Mouse (Mus musculus) lung, postnatal 0 days (tissue): Measurements from ENCODE around the gene Smim23. TPM values are rescaled to one million over a fixed set of nuclear protein-coding genes. Genes with fewer than 3 reads are reported as not detected.
A peak's percentile ranks its signal among the peaks of the same experiment; 100 is the strongest.

ENCODE experiments used
- ATAC-seq: fragments of 200-750 bp; cut with Nextera tagmentation; 2 replicates; pipeline ENCODE4 v1.8.0; 2017; ENCODE audit warnings: moderate library complexity
- DNase-seq: peaks from one replicate; pipeline ENCODE4 v3.0.0-alpha.2; 2016; ENCODE audit warnings: low spot score
- H3K27ac ChIP-seq: fragments of 300-500 bp; sonication (generic); 2 replicates; pipeline ENCODE4 v1.5.1; 2014; ENCODE audit warnings: antibody characterized with exemption, mild to moderate bottlenecking, low read length, mixed read lengths
- H3K27me3 ChIP-seq: fragments of 300-500 bp; sonication (generic); replicated peaks from 2 replicates; pipeline ENCODE4 v1.6.1; 2014; ENCODE audit warnings: low read length, mixed read lengths; ENCODE audit not compliant: insufficient read depth
- H3K36me3 ChIP-seq: fragments of 300-500 bp; sonication (generic); 2 replicates; pipeline ENCODE4 v1.6.1; 2014; ENCODE audit warnings: low read length, mixed read lengths; ENCODE audit not compliant: insufficient read depth
- H3K4me1 ChIP-seq: fragments of 300-500 bp; sonication (generic); 2 replicates; pipeline ENCODE4 v1.6.1; 2014; ENCODE audit warnings: antibody characterized with exemption, low read depth, low read length, mixed read lengths; ENCODE audit not compliant: insufficient read depth
- H3K4me2 ChIP-seq: fragments of 300-500 bp; sonication (generic); replicated peaks from 2 replicates; pipeline ENCODE4 v1.6.1; 2014; ENCODE audit warnings: low read depth, mild to moderate bottlenecking, low read length, moderate library complexity, mixed read lengths
- H3K4me3 ChIP-seq: fragments of 300-500 bp; sonication (generic); 2 replicates; pipeline ENCODE4 v1.5.1; 2014; ENCODE audit warnings: low read depth, low read length
- H3K9ac ChIP-seq: fragments of 300-500 bp; sonication (generic); replicated peaks from 2 replicates; pipeline ENCODE4 v1.6.1; 2014; ENCODE audit warnings: low read depth, mild to moderate bottlenecking
- H3K9me3 ChIP-seq: fragments of 300-500 bp; sonication (generic); 2 replicates; pipeline ENCODE4 v1.6.1; 2016; ENCODE audit warnings: low read length, mixed read lengths
- CTCF ChIP-seq: IDR thresholded peaks from 2 replicates; pipeline ENCODE4 v1.5.1; 2016; ENCODE audit warnings: antibody characterized with exemption, mild to moderate bottlenecking
- EP300 ChIP-seq: IDR thresholded peaks from 2 replicates; pipeline ENCODE4 v1.6.1; 2016; ENCODE audit warnings: antibody characterized with exemption, mild to moderate bottlenecking, control low read depth
- WGBS: fragments of 180-500 bp; shearing (Covaris S2); extraction: QIAGEN DNeasy Blood & Tissue Kit; methylation state at CpG from one replicate; pipeline ENCODE4 v1.1.7; 2014; 5-methylcytosine and 5-hydroxymethylcytosine counted together
- polyA plus RNA-seq: library from polyadenylated mRNA; unstranded; fragments of >200 nt; fragmentation: Nextera tagmentation; extraction: Ambion mirVana; gene quantifications from 2 replicates; pipeline ENCODE4 v1.2.1, GENCODE M21; 2015

Gene Smim23
- polyA plus RNA-seq, 1 experiment from 2014 or later: not detected

- Histone ChIP-seq H3K9ac (no peak overlapping the region), H3K4me3 (no peak overlapping the region), H3K4me2 (no peak overlapping the region), H3K27ac (no peak overlapping the region), H3K27me3 (no peaks in the 10 kb centered on the region), H3K36me3 (no peaks in the 10 kb centered on the region), H3K9me3 (no peaks in the 10 kb centered on the region), H3K4me1 (no peaks in the 10 kb centered on the region)
- TF ChIP-seq CTCF (no peak), EP300 (no peak)
- 48% methylated on average over 4 of the region's 4 CpGs for WGBS
- DNase-seq: no peak
- no peak for ATAC-seq
These were observed 20.7 kb downstream of the Smim23 start for GRCm38 (mm10) chr11:32803658-32804057.

GRCm38 (mm10) chr11:32801715-32802114 lies 22.7 kb downstream of the Smim23 start:
- 19% methylated on average over 6 of the region's 6 CpGs for WGBS
- H3K4me2 ChIP-seq: no peak overlapping the region

GRCm38 (mm10) chr11:32800929-32801375 lies 23.5 kb downstream of the Smim23 start:
- no peak overlapping the region for H3K9ac ChIP-seq
- no peak for TF ChIP-seq CTCF
- TF ChIP-seq EP300: no peak
- H3K4me3 ChIP-seq: no peak overlapping the region
- no peaks in the 10 kb centered on the region for H3K27me3 ChIP-seq
- DNase-seq (peak; percentile 29), ATAC-seq (0 out of 2 replicates have a peak, but pooled peaks have one; percentile 17)
- H3K36me3 ChIP-seq: no peaks in the 10 kb centered on the region
- no peak overlapping the region for H3K4me2 ChIP-seq
- H3K4me1 ChIP-seq: no peaks in the 10 kb centered on the region
- WGBS: 38% methylated on average over 7 of the region's 7 CpGs
- no peak overlapping the region for H3K27ac ChIP-seq
- H3K9me3 ChIP-seq: no peaks in the 10 kb centered on the region

More at GRCm38 (mm10) chr11:32801715-32802114, 22.7 kb downstream of the Smim23 start:
- TF ChIP-seq CTCF: no peak
- no peak for TF ChIP-seq EP300
- no peaks in the 10 kb centered on the region for H3K9me3 ChIP-seq
- no peaks in the 10 kb centered on the region for H3K4me1 ChIP-seq
- DNase-seq (no peak), ATAC-seq (no peak)
- H3K9ac ChIP-seq: no peak overlapping the region
- no peak overlapping the region for H3K27ac ChIP-seq
- no peaks in the 10 kb centered on the region for H3K27me3 ChIP-seq
- H3K36me3 ChIP-seq: no peaks in the 10 kb centered on the region
- no peak overlapping the region for H3K4me3 ChIP-seq

- DNase-seq (no peak), ATAC-seq (no peak)
- WGBS: 44% methylated on average over 4 of the region's 4 CpGs
- TF ChIP-seq EP300: no peak
- no peaks in the 10 kb centered on the region for H3K4me1 ChIP-seq
- H3K4me3 ChIP-seq: no peak overlapping the region
- no peak overlapping the region for H3K4me2 ChIP-seq
- no peak overlapping the region for H3K9ac ChIP-seq
- no peaks in the 10 kb centered on the region for H3K27me3 ChIP-seq
- H3K27ac ChIP-seq: no peak overlapping the region
- no peaks in the 10 kb centered on the region for H3K36me3 ChIP-seq
- no peaks in the 10 kb centered on the region for H3K9me3 ChIP-seq
These were observed 26.0 kb downstream of the Smim23 start for GRCm38 (mm10) chr11:32798445-32798844.

- DNase-seq (peak; percentile 10), ATAC-seq (no peak)
- H3K9me3 ChIP-seq: no peaks in the 10 kb centered on the region
- no peak overlapping the region for H3K4me2 ChIP-seq
- H3K4me3 ChIP-seq: no peak overlapping the region
- H3K27ac ChIP-seq: no peak overlapping the region
- H3K9ac ChIP-seq: no peak overlapping the region
- no peaks in the 10 kb centered on the region for H3K27me3 ChIP-seq
- no peak for TF ChIP-seq EP300
- no peak for TF ChIP-seq CTCF
- 42% methylated on average over 10 of the region's 10 CpGs for WGBS
- no peaks in the 10 kb centered on the region for H3K36me3 ChIP-seq
- H3K4me1 ChIP-seq: no peaks in the 10 kb centered on the region
These were observed 29.5 kb downstream of the Smim23 start for GRCm38 (mm10) chr11:32794759-32795445.

- no peak overlapping the region for H3K27ac ChIP-seq
- H3K4me3 ChIP-seq: no peak overlapping the region
- no peaks in the 10 kb centered on the region for H3K27me3 ChIP-seq
- WGBS: 85% methylated on average over 5 of the region's 5 CpGs
- no peak for DNase-seq
- no peaks in the 10 kb centered on the region for H3K4me1 ChIP-seq
- H3K9me3 ChIP-seq: no peaks in the 10 kb centered on the region
- no peak overlapping the region for H3K9ac ChIP-seq
- TF ChIP-seq EP300 (no peak), CTCF (no peak)
- H3K36me3 ChIP-seq: no peaks in the 10 kb centered on the region
- no peak for ATAC-seq
- H3K4me2 ChIP-seq: no peak overlapping the region
These were observed 38.2 kb downstream of the Smim23 start for GRCm38 (mm10) chr11:32786201-32786600.
